Mouse (Mus musculus) limb, embryonic 10.5 days (tissue): ENCODE data around the gene Defb26. TPM values are rescaled to one million over a fixed set of nuclear protein-coding genes. Genes with fewer than 3 reads are reported as not detected.

Experiments
- polyA plus RNA-seq: library from polyadenylated mRNA; unstranded; fragments of >200 nt; fragmentation: Nextera tagmentation; extraction: Ambion mirVana; gene quantifications from 2 replicates; pipeline ENCODE4 v1.2.1, GENCODE M21; 2016

Gene Defb26
- polyA plus RNA-seq, 1 experiment from 2014 or later = not detected

Other genes with a start within 250 kb of the Defb26 start
- gene Tbc1d20, start 217.9 kb downstream of the Defb26 start, polyA plus RNA-seq = 31.2 and 37.1 TPM in 2 replicates
- 85.8 and 92.6 TPM in 2 replicates for gene Rbck1, start 179.0 kb downstream of the Defb26 start, polyA plus RNA-seq
- 2.6 and 3.2 TPM in 2 replicates for gene Trib3, start 167.7 kb downstream of the Defb26 start, polyA plus RNA-seq
- 0.59 and 1.4 TPM in 2 replicates for gene Nrsn2, start 135.1 kb downstream of the Defb26 start, polyA plus RNA-seq
- 9.9 and 11.8 TPM in 2 replicates for gene Sox12, start 113.6 kb downstream of the Defb26 start, polyA plus RNA-seq
- gene Zcchc3, start 96.7 kb downstream of the Defb26 start, polyA plus RNA-seq = 64.9 and 67.2 TPM in 2 replicates
- 0.40 and 0.61 TPM in 2 replicates for gene 6820408C15Rik, start 96.1 kb downstream of the Defb26 start, polyA plus RNA-seq
- gene Defb23, start 47.1 kb downstream of the Defb26 start, polyA plus RNA-seq = not detected in 2 replicates
- gene Defb20, start 34.6 kb downstream of the Defb26 start, polyA plus RNA-seq = not detected in 2 replicates
- not detected in 2 replicates for gene Defb22, start 21.6 kb downstream of the Defb26 start, polyA plus RNA-seq
- gene Defb28, start 6.6 kb upstream of the Defb26 start, polyA plus RNA-seq = not detected in 2 replicates
- not detected in 2 replicates for gene Defb29, start 28.4 kb upstream of the Defb26 start, polyA plus RNA-seq
- not detected in 2 replicates for gene Gm17416, start 57.6 kb upstream of the Defb26 start, polyA plus RNA-seq
- not detected in 2 replicates for gene Defb21, start 61.1 kb upstream of the Defb26 start, polyA plus RNA-seq
- gene Defb19, start 68.6 kb upstream of the Defb26 start, polyA plus RNA-seq = not detected in 2 replicates
- gene Defb45, start 87.7 kb upstream of the Defb26 start, polyA plus RNA-seq = not detected in 2 replicates
- gene Defb36, start 92.6 kb upstream of the Defb26 start, polyA plus RNA-seq = not detected in 2 replicates
- gene Defb25, start 111.4 kb upstream of the Defb26 start, polyA plus RNA-seq = not detected in 2 replicates
- gene Rem1, start 115.3 kb upstream of the Defb26 start, polyA plus RNA-seq = 0.41 and 0.46 TPM in 2 replicates
- gene H13, start 157.8 kb upstream of the Defb26 start, polyA plus RNA-seq = 104 and 118 TPM in 2 replicates
- gene Mcts2, start 175.3 kb upstream of the Defb26 start, polyA plus RNA-seq = 38.0 and 43.9 TPM in 2 replicates
- gene Id1, start 224.6 kb upstream of the Defb26 start, polyA plus RNA-seq = 132 and 178 TPM in 2 replicates
- 11.2 and 18.4 TPM in 2 replicates for gene Cox4i2, start 242.5 kb upstream of the Defb26 start, polyA plus RNA-seq